Mouse (Mus musculus) midbrain, embryonic 14.5 days (tissue): ENCODE data around the gene Ube2d1. TPM values are rescaled to one million over a fixed set of nuclear protein-coding genes. Genes with fewer than 3 reads are reported as not detected.
A peak's percentile ranks its signal among the peaks of the same experiment; 100 is the strongest.

Experiments used
- ATAC-seq: fragments of 200-750 bp; cut with Nextera tagmentation; 2 replicates; pipeline ENCODE4 v1.8.0; 2017; ENCODE audit warnings: moderate number of reproducible peaks, moderate library complexity; ENCODE audit not compliant: low FRiP score, low TSS enrichment
- DNase-seq: peaks from one replicate; pipeline ENCODE4 v3.0.0-alpha.2; 2015
- H3K27ac ChIP-seq: fragments of 300-500 bp; sonication (generic); replicated peaks from 2 replicates; pipeline ENCODE4 v1.5.1; 2014; ENCODE audit warnings: mild to moderate bottlenecking, low read depth, low read length, moderate library complexity
- H3K27me3 ChIP-seq: fragments of 300-500 bp; sonication (generic); 2 replicates; pipeline ENCODE4 v1.6.1; 2014; ENCODE audit warnings: low read length, control low read depth, mixed read lengths; ENCODE audit not compliant: control insufficient read depth, insufficient read depth
- H3K36me3 ChIP-seq: fragments of 300-500 bp; sonication (generic); 2 replicates; pipeline ENCODE4 v1.6.1; 2014; ENCODE audit warnings: low read length, control low read depth; ENCODE audit not compliant: control insufficient read depth, insufficient read depth
- H3K4me1 ChIP-seq: fragments of 300-500 bp; sonication (generic); 2 replicates; pipeline ENCODE4 v1.6.1; 2014; ENCODE audit warnings: mild to moderate bottlenecking, antibody characterized with exemption, low read length, control low read depth; ENCODE audit not compliant: control insufficient read depth, insufficient read depth
- H3K4me2 ChIP-seq: fragments of 300-500 bp; sonication (generic); 2 replicates; pipeline ENCODE4 v1.6.1; 2014; ENCODE audit warnings: mild to moderate bottlenecking, low read length, moderate library complexity
- H3K4me3 ChIP-seq: fragments of 300-500 bp; sonication (generic); replicated peaks from 2 replicates; pipeline ENCODE4 v1.5.1; 2014; ENCODE audit warnings: low read depth, low read length
- H3K9ac ChIP-seq: fragments of 300-500 bp; sonication (generic); replicated peaks from 2 replicates; pipeline ENCODE4 v1.6.1; 2014; ENCODE audit warnings: mild to moderate bottlenecking, low read length, moderate library complexity
- H3K9me3 ChIP-seq: fragments of 300-500 bp; sonication (generic); 2 replicates; pipeline ENCODE4 v1.6.1; 2016; ENCODE audit warnings: low read length, control low read depth, mixed read lengths; ENCODE audit not compliant: control insufficient read depth
- WGBS: fragments of 180-500 bp; shearing (Covaris S2); extraction: QIAGEN DNeasy Blood & Tissue Kit; methylation state at CpG from one replicate; pipeline ENCODE4 v1.1.7; 2014; 5-methylcytosine and 5-hydroxymethylcytosine counted together
- polyA plus RNA-seq: library from polyadenylated mRNA; unstranded; fragments of >200 nt; fragmentation: Nextera tagmentation; extraction: Ambion mirVana; gene quantifications from 2 replicates; pipeline ENCODE4 v1.2.1, GENCODE M21; 2014

Ube2d1 gene
- polyA plus RNA-seq, 1 experiment from 2014 or later = 246 TPM

- Histone ChIP-seq H3K36me3 (no peaks in the 10 kb centered on the region), H3K9me3 (no peaks in the 10 kb centered on the region), H3K27ac (no peak overlapping the region), H3K9ac (no peak overlapping the region), H3K4me2 (peak overlapping the region; percentile 27), H3K27me3 (no peaks in the 10 kb centered on the region), H3K4me3 (no peak overlapping the region), H3K4me1 (no peaks in the 10 kb centered on the region)
- DNase-seq = peak; percentile 74
- 26% methylated on average over 6 of the region's 6 CpGs for WGBS
- no peak for ATAC-seq
Observed at GRCm38 (mm10) chr10:71306190-71306589, 21.1 kb upstream of the Ube2d1 start.

GRCm38 (mm10) chr10:71302490-71302889 is 17.4 kb upstream of the Ube2d1 start:
- Histone ChIP-seq H3K4me3 (no peak overlapping the region), H3K4me2 (no peak overlapping the region), H3K4me1 (no peaks in the 10 kb centered on the region), H3K27me3 (no peaks in the 10 kb centered on the region), H3K27ac (no peak overlapping the region), H3K9me3 (no peaks in the 10 kb centered on the region), H3K36me3 (no peaks in the 10 kb centered on the region), H3K9ac (no peak overlapping the region)
- 28% methylated on average over 5 of the region's 5 CpGs for WGBS
- ATAC-seq (no peak), DNase-seq (peak; percentile 53)

GRCm38 (mm10) chr10:71300161-71300560 is 15.1 kb upstream of the Ube2d1 start:
- Histone ChIP-seq H3K27me3 (no peaks in the 10 kb centered on the region), H3K4me2 (no peak overlapping the region), H3K9ac (no peak overlapping the region), H3K4me3 (no peak overlapping the region), H3K4me1 (no peaks in the 10 kb centered on the region), H3K36me3 (no peaks in the 10 kb centered on the region), H3K27ac (no peak overlapping the region), H3K9me3 (no peaks in the 10 kb centered on the region)
- 83% methylated on average over 16 of the region's 16 CpGs for WGBS
- no peak for ATAC-seq
- DNase-seq = no peak

GRCm38 (mm10) chr10:71293245-71293644 is 8.2 kb upstream of the Ube2d1 start:
- Histone ChIP-seq H3K4me3 (no peak overlapping the region), H3K9ac (no peak overlapping the region), H3K9me3 (no peaks in the 10 kb centered on the region), H3K27me3 (no peaks in the 10 kb centered on the region), H3K27ac (no peak overlapping the region), H3K4me2 (no peak overlapping the region), H3K4me1 (no peaks in the 10 kb centered on the region), H3K36me3 (no peaks in the 10 kb centered on the region)
- WGBS = 51% methylated on average over 4 of the region's 4 CpGs
- ATAC-seq = no peak
- DNase-seq = no peak

GRCm38 (mm10) chr10:71292254-71292653 is 7.2 kb upstream of the Ube2d1 start:
- DNase-seq (no peak), ATAC-seq (no peak)
- Histone ChIP-seq H3K4me2 (no peak overlapping the region), H3K4me1 (no peaks in the 10 kb centered on the region), H3K27me3 (no peaks in the 10 kb centered on the region), H3K9ac (no peak overlapping the region), H3K36me3 (no peaks in the 10 kb centered on the region), H3K9me3 (no peaks in the 10 kb centered on the region), H3K27ac (no peak overlapping the region), H3K4me3 (no peak overlapping the region)
- 11% methylated on average over 11 of the region's 11 CpGs for WGBS

GRCm38 (mm10) chr10:71291801-71292200 is 6.7 kb upstream of the Ube2d1 start:
- no peaks in the 10 kb centered on the region for H3K4me1 ChIP-seq
- H3K4me2 ChIP-seq = no peak overlapping the region
- DNase-seq (no peak), ATAC-seq (no peak)
- no peak overlapping the region for H3K4me3 ChIP-seq
- no peak overlapping the region for H3K27ac ChIP-seq
- H3K36me3 ChIP-seq = no peaks in the 10 kb centered on the region
- 16% methylated on average over 4 of the region's 4 CpGs for WGBS
- no peaks in the 10 kb centered on the region for H3K27me3 ChIP-seq
- H3K9ac ChIP-seq = no peak overlapping the region
- H3K9me3 ChIP-seq = no peaks in the 10 kb centered on the region

GRCm38 (mm10) chr10:71291179-71291661 is 6.2 kb upstream of the Ube2d1 start:
- Histone ChIP-seq H3K4me2 (no peak overlapping the region), H3K27me3 (no peaks in the 10 kb centered on the region), H3K9ac (no peak overlapping the region), H3K27ac (no peak overlapping the region), H3K4me1 (no peaks in the 10 kb centered on the region), H3K4me3 (no peak overlapping the region), H3K9me3 (no peaks in the 10 kb centered on the region), H3K36me3 (no peaks in the 10 kb centered on the region)
- ATAC-seq (no peak), DNase-seq (no peak)
- WGBS = 26% methylated on average over 3 of the region's 3 CpGs

GRCm38 (mm10) chr10:71284511-71285125 is 444 bp downstream of the Ube2d1 start:
- DNase-seq = peak; percentile 70
- Histone ChIP-seq H3K27me3 (no peaks in the 10 kb centered on the region), H3K27ac (peak overlapping the region; percentile 90), H3K4me1 (peaks cover 37% of the 10 kb centered on the region), H3K9me3 (no peaks in the 10 kb centered on the region), H3K36me3 (peaks cover 5% of the 10 kb centered on the region), H3K9ac (peak overlapping the region; percentile 99), H3K4me3 (peak overlapping the region; percentile 99), H3K4me2 (peak overlapping the region; percentile 59)
- ATAC-seq = peak; percentile 81
- WGBS = under 1% methylated on average over 41 of the region's 41 CpGs

GRCm38 (mm10) chr10:71284131-71284510 is 941 bp downstream of the Ube2d1 start:
- Histone ChIP-seq H3K27me3 (no peaks in the 10 kb centered on the region), H3K4me1 (peaks cover 39% of the 10 kb centered on the region), H3K27ac (peak overlapping the region; percentile 90), H3K4me2 (peak overlapping the region; percentile 59), H3K36me3 (peaks cover 5% of the 10 kb centered on the region), H3K4me3 (peak overlapping the region; percentile 99), H3K9me3 (no peaks in the 10 kb centered on the region), H3K9ac (peak overlapping the region; percentile 99)
- ATAC-seq = no peak
- 14% methylated on average over 8 of the region's 8 CpGs for WGBS
- DNase-seq = peak; percentile 37
